Mouse (Mus musculus): ENCODE measurements around the gene Dpp4. TPM values are rescaled to one million over a fixed set of nuclear protein-coding genes. Genes with fewer than 3 reads are reported as not detected.

Gene Dpp4
- total RNA-seq, 2 experiments from 2014 or later: 1.4 to 4.6 TPM

GRCm38 (mm10) chr2:62352035-62352434 is 60.0 kb downstream of the Dpp4 start:
- TF ChIP-seq CTCF (IDR thresholded peaks at IDR 0.05): no peak
- DNase-seq (ENCODE audit: extremely low spot score in 1 of 2, low spot score in 2 of 2): no peak
- Histone ChIP-seq H3K4me3 (no peak overlapping the region), H3K27ac (no peak overlapping the region)
- intact Hi-C loops (cut with DNase I): no loop called here

DNA sequence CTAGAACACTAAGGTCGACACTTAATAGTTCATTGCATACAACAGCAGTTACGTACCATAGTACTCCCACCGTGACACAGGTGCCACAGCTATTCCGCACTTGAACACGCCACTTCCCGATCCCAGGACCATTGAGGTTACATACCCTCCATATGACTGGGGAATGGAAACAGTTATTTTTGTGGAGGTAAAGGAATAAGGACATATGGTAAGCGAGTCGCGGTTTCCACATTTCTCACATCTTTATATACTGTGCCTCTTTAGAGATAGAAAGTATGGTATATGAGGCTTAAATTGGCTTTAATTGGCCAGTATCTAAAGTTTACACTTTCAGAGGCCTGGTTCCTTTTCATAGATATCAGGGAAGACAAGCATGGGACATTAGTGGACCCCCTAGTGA is 64.3 kb downstream of the Dpp4 start:
- intact Hi-C loops (cut with DNase I): loop anchor here (2.0 kb wide), 2 partner anchors 111 to 281 kb away; no protein-coding TSS in a partner anchor
- peak overlapping the region; percentile 60; the same call in 1 of the 2 replicates for H3K27ac ChIP-seq
- no peak overlapping the region for H3K4me3 ChIP-seq
- TF ChIP-seq CTCF (IDR thresholded peaks at IDR 0.05): no peak
- DNase-seq (ENCODE audit: extremely low spot score in 1 of 2, low spot score in 2 of 2): no peak

GRCm38 (mm10) chr2:62346771-62347170 is 65.3 kb downstream of the Dpp4 start:
- intact Hi-C loops (cut with DNase I): loop anchor here (2.0 kb wide), 2 partner anchors 112 to 282 kb away; no protein-coding TSS in a partner anchor
- Histone ChIP-seq H3K4me3 (no peak overlapping the region), H3K27ac (no peak overlapping the region; the same call in 1 of the 2 replicates)
- no peak for DNase-seq (ENCODE audit: extremely low spot score in 1 of 2, low spot score in 2 of 2)
- peak; percentile 37 for TF ChIP-seq CTCF (IDR thresholded peaks at IDR 0.05)

GRCm38 (mm10) chr2:62344367-62344766 is 67.7 kb downstream of the Dpp4 start:
- no peak for DNase-seq (ENCODE audit: extremely low spot score in 1 of 2, low spot score in 2 of 2)
- intact Hi-C loops (cut with DNase I): loop anchor here (5.0 kb wide), 1 partner anchor 173 kb away; no protein-coding TSS in a partner anchor
- Histone ChIP-seq H3K27ac (no peak overlapping the region; the same call in 1 of the 2 replicates), H3K4me3 (no peak overlapping the region)
- TF ChIP-seq CTCF (IDR thresholded peaks at IDR 0.05): no peak

- Histone ChIP-seq H3K4me3 (peak overlapping the region; percentile 13; the same call in 1 of the 2 replicates), H3K27ac (peak overlapping the region; percentile 86)
- DNase-seq (ENCODE audit: extremely low spot score in 1 of 2, low spot score in 2 of 2): peak in 1 of 2 experiments; percentile 55
- intact Hi-C loops (cut with DNase I): loop anchor here (2.0 to 5.0 kb wide), 2 partner anchors 35 to 176 kb away; no protein-coding TSS in a partner anchor
- TF ChIP-seq CTCF (IDR thresholded peaks at IDR 0.05): no peak
Observed at GRCm38 (mm10) chr2:62341734-62342128, 70.3 kb downstream of the Dpp4 start.

DNA sequence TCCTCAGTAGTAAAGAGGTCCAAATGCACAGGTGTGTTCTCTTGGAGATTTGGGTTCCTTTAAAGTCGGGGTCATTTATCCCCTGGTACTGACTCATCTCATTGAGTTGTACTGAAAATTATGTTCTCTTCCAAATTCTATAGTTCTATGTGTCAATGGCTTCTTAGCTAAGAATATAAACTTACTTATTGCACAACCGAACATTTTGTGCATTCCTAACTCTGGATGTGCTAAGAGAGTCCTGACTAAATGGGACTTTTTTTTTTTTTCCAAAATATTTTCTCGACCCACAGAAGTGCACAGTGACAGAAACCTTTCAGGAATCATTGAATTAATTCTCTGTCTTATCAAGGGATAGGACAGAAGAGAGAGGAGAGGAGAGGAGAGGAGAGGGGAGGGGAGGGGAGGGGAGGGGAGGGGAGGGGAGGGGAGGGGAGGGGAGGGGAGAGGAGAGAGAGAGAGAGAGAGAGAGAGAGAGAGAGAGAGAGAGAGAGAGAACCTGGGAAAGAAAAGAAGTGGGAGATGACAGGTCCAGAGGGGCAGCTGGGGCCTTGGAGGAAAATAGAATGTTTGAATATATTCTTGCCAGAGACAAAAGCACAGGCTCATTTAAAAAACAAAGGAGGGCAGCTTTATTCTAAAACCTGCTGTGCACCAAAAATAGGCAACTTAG is 70.8 kb downstream of the Dpp4 start:
- Histone ChIP-seq H3K4me3 (no peak overlapping the region), H3K27ac (peak overlapping the region; percentile 86)
- no peak for TF ChIP-seq CTCF (IDR thresholded peaks at IDR 0.05)
- no peak for DNase-seq (ENCODE audit: extremely low spot score in 1 of 2, low spot score in 2 of 2)
- intact Hi-C loops (cut with DNase I): loop anchor here (2.0 to 5.0 kb wide), 2 partner anchors 34 to 176 kb away; no protein-coding TSS in a partner anchor

DNA sequence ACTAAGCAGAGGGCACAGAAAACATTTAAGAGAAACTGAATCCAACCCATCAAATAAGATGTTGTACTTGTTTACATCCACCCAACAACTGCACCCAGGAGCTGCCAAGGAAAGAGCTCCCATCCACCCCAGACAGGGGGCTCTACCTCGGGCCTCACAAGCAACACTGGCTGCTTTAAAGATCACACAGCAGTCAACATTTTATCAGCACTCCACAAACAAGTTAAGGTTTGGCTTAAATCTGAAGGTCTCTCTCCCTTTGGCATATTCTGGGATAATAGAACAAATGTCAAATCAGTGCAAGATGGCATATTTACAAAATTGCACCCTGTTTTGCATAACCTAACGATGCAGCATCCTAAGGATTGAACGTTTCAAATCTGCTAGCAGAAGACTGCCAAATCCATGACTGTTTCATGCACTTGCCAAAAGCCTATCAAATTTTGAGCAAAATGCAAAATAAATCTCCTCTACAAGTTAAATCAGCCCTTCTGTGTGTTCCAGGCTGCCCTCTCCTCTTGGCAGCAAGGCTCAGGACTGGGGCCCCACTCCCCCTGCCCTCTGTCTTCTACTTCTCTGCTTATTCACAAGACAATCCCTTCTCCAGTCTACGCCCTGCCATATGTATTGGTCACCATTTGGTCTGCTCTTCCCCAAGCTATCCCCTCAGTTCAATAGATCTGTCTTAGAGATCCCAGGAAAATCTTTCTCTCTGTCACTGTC is 72.6 kb downstream of the Dpp4 start:
- H3K27ac ChIP-seq: peak overlapping the region; percentile 64
- no peak for TF ChIP-seq CTCF (IDR thresholded peaks at IDR 0.05)
- DNase-seq (ENCODE audit: extremely low spot score in 1 of 2, low spot score in 2 of 2): no peak
- intact Hi-C loops (cut with DNase I): no loop called here
- no peak overlapping the region for H3K4me3 ChIP-seq

DNA sequence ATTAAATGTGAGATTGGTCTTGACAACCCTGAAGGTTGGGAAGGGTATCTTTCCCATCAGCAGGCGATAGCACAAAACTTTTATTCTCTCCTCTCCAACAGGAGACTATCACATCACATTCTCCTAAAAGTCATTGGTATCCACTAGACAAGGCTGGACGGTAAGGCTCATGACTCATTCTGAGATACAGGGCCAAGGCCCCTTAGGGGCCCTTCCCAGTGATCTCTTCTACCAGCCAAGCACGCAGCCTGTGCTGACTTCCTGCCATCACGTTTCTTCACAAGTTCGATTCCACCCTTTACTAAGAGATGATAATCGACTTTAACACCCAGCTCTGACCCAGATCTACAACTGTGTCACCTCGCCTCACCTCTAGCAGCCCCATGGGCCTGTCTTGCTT is 74.9 kb downstream of the Dpp4 start:
- no peak overlapping the region for H3K27ac ChIP-seq
- no peak overlapping the region for H3K4me3 ChIP-seq
- TF ChIP-seq CTCF (IDR thresholded peaks at IDR 0.05): no peak
- intact Hi-C loops (cut with DNase I): no loop called here
- DNase-seq (ENCODE audit: extremely low spot score in 1 of 2, low spot score in 2 of 2): no peak

DNA sequence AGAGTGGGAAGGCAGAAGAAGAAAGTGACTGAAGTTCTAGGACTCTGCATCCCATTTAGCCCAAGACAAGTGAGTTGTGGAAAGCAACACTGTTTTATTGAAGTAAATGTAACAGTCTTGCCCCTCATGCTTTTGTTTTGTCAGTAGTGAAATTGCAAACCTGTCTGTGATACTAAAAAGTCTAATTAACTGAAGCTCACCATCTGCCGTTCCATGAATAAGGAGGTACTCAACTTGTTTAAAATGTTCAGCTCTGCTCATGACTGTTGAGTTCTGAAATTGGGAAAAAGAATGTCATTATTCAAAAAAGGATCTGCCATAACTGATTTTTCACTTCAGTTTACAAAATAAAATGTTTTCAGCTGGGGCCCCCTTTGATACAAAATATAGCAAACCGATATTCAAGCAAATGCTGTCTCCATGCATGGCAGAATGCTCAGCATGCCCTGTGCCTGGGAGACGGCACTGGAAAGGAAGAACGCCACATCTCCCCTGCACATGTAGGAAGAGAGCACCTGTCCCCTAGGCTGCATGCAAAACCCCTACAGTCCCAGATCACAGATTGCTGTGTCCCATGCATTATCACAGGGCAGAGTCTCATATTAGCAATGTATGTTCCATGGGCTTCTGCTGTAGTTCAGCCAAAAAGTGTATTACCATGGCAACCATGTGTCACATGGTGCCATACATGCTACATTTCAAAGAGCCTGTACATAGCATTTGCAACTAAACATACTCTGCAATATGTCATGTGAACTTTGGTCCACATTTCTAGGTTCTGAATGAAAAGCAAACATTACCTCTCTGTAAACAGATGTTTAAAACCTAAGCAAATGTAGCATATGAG is 77.4 kb downstream of the Dpp4 start:
- no peak for DNase-seq (ENCODE audit: extremely low spot score in 1 of 2, low spot score in 2 of 2)
- TF ChIP-seq CTCF (IDR thresholded peaks at IDR 0.05): no peak
- Histone ChIP-seq H3K27ac (peak overlapping the region; percentile 28), H3K4me3 (no peak overlapping the region)
- intact Hi-C loops (cut with DNase I): no loop called here

- TF ChIP-seq CTCF (IDR thresholded peaks at IDR 0.05): no peak
- H3K4me3 ChIP-seq: no peak overlapping the region
- no peak for DNase-seq (ENCODE audit: extremely low spot score in 1 of 2, low spot score in 2 of 2)
- H3K27ac ChIP-seq: peak overlapping the region; percentile 68
- intact Hi-C loops (cut with DNase I): no loop called here
Observed at GRCm38 (mm10) chr2:62332465-62332864, 79.6 kb downstream of the Dpp4 start.

DNA sequence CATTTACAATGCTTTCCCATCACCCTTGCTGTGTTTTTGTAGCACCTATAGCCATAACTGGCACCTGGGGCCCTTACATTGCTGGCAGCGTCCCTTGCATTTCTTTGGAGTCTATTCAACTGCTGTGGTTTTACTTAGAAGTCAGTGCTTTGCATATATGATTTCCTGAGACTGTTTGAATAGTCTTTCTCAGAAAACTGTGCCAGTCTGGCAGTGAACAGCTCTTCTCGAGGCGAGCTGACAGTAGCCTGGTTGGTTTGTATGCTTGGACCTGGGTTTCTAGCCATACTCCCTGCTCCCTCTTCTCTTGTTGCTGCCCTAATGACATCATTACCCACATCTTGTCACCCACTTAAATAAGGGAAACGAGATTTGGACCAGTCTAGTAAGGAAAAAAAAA is 80.1 kb downstream of the Dpp4 start:
- intact Hi-C loops (cut with DNase I): no loop called here
- Histone ChIP-seq H3K27ac (peak overlapping the region; percentile 68), H3K4me3 (no peak overlapping the region)
- no peak for TF ChIP-seq CTCF (IDR thresholded peaks at IDR 0.05)
- no peak for DNase-seq (ENCODE audit: extremely low spot score in 1 of 2, low spot score in 2 of 2)
